Mouse (Mus musculus): ENCODE measurements around the gene Myf5. TPM values are rescaled to one million over a fixed set of nuclear protein-coding genes. Genes with fewer than 3 reads are reported as not detected.

The Myf5 gene
- not detected for polyA plus RNA-seq (2017; shearing (Covaris generic))

DNA sequence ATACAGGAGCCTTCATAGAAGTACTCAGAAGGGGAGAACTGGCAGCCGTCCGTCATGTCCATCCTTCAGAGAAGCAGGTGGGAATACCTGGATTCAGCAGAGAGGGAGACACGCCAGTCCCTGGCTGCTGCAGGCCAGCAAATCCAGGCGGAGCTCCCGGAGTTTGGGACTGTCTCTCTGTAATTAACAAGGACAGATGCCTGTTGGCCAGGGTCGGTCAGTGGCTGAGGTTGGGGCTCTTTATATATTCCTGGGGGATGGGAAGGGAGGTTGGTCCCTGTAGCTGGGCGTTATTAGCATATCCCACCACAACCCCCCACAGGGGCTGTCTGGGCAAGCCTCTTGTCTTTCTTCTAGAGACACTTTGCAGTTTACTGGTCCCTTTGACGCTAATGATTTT, at the start of gene Myf5:
Gene Myf5 (minus strand): TSS at position 265 of the 400 bp plus-strand sequence.

GRCm38 (mm10) chr10:107494568-107494967, 8.6 kb upstream of the Myf5 start, which contains the start of gene Myf6:
TSS of gene Myf6 (minus strand) at chr10:107494737.

Other genes with a start within 250 kb of the Myf5 start
- not detected for gene Lin7a, start 214.4 kb downstream of the Myf5 start, polyA plus RNA-seq (2017; shearing (Covaris generic))
- gene Myf6, start 8.6 kb upstream of the Myf5 start, polyA plus RNA-seq (2017; shearing (Covaris generic)) = not detected
- gene Ptprq, start 233.9 kb upstream of the Myf5 start, polyA plus RNA-seq (2017; shearing (Covaris generic)) = not detected

Data from inflammation-experienced regulatory T-cells, adult 16 weeks (primary cell).